Mouse (Mus musculus) testis, adult 2 months (tissue): ENCODE measurements around the gene Mrps18b. TPM values are rescaled to one million over a fixed set of nuclear protein-coding genes. Genes with fewer than 3 reads are reported as not detected.
"Not testable (repeated sequence)": the region's sequence is repeated elsewhere in the genome, so short reads cannot be mapped to it uniquely, and the experiment has no call there.

Experiments
- H3K27ac ChIP-seq: fragments of 200-500 bp; 2 replicates; pipeline ENCODE4 v1.5.1; 2012; ENCODE audit warnings: low read depth, low read length; ENCODE audit not compliant: control insufficient read depth, insufficient read depth
- H3K27me3 ChIP-seq: fragments of 200-500 bp; 2 replicates; pipeline ENCODE4 v1.6.1; 2012; ENCODE audit warnings: mild to moderate bottlenecking, low read length, moderate library complexity; ENCODE audit not compliant: control insufficient read depth, insufficient read depth
- H3K36me3 ChIP-seq: fragments of 200-500 bp; 2 replicates; pipeline ENCODE4 v1.6.1; 2012; ENCODE audit warnings: mild to moderate bottlenecking, low read length; ENCODE audit not compliant: control insufficient read depth, insufficient read depth
- H3K4me1 ChIP-seq: fragments of 200-500 bp; 2 replicates; pipeline ENCODE4 v1.6.1; 2012; ENCODE audit warnings: low read length; ENCODE audit not compliant: control insufficient read depth, insufficient read depth
- H3K4me3 ChIP-seq: fragments of 200-500 bp; 2 replicates; pipeline ENCODE4 v1.5.1; 2012; ENCODE audit warnings: low read depth, mild to moderate bottlenecking, low read length, moderate library complexity, mixed read lengths; ENCODE audit not compliant: control insufficient read depth
- CTCF ChIP-seq: fragments of 200-500 bp; IDR thresholded peaks from 2 replicates; pipeline ENCODE4 v1.5.1; 2012; ENCODE audit warnings: low read depth, mild to moderate bottlenecking, inconsistent platforms, low read length, moderate library complexity; ENCODE audit not compliant: control insufficient read depth, insufficient read depth, insufficient replicate concordance
- POLR2A ChIP-seq: fragments of 200-500 bp; IDR thresholded peaks from 2 replicates; pipeline ENCODE4 v1.6.1; 2012; ENCODE audit warnings: low read depth, mild to moderate bottlenecking, inconsistent platforms, low read length, moderate library complexity; ENCODE audit not compliant: control insufficient read depth
- polyA plus RNA-seq: library from polyadenylated mRNA; depleted of rRNA; stranded (reverse); fragments of >200 nt; gene quantifications from 2 replicates; pipeline ENCODE4 v1.2.3, GENCODE M21; 2012

The Mrps18b gene
- polyA plus RNA-seq, 1 experiment = 81.8 TPM

- TF ChIP-seq CTCF = no peak
- no peak for TF ChIP-seq POLR2A
- Histone ChIP-seq H3K4me1 (no peaks in the 10 kb centered on the region), H3K36me3 (no peaks in the 10 kb centered on the region), H3K4me3 (no peak overlapping the region), H3K27ac (no peak overlapping the region), H3K27me3 (no peaks in the 10 kb centered on the region)
Observed at GRCm38 (mm10) chr17:35939108-35939507, 22.9 kb upstream of the Mrps18b start.

- no peaks in the 10 kb centered on the region for H3K27me3 ChIP-seq
- no peak overlapping the region for H3K4me3 ChIP-seq
- no peaks in the 10 kb centered on the region for H3K36me3 ChIP-seq
- no peaks in the 10 kb centered on the region for H3K4me1 ChIP-seq
- H3K27ac ChIP-seq = no peak overlapping the region
- TF ChIP-seq POLR2A (no peak), CTCF (peak; percentile 83; the same call in 1 of the 2 replicates)
Observed at GRCm38 (mm10) chr17:35937700-35938348, 21.6 kb upstream of the Mrps18b start.

DNA sequence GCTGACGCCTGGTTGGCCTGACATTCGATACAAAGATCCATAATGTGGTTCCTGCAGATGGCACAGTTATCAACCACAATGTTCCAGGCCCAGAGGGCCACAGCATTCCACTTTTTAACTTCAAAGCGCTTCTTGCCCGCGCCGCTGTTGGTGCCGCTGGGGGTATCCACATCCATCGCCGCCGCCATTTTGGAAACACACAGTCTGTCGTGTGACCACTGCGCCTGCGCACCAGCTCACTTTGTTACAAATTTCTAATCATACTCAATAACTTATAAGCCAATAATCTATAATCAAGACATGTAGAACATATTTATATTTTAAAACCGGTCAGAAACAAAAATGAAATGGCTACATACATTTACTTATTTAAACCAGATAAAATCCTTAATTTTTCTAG, 19.6 kb upstream of the Mrps18b start:
- not testable (repeated sequence) for H3K36me3 ChIP-seq, H3K27ac ChIP-seq, H3K4me1 ChIP-seq, H3K27me3 ChIP-seq
- peak overlapping the region; percentile 37 for H3K4me3 ChIP-seq

GRCm38 (mm10) chr17:35932608-35933007, 16.4 kb upstream of the Mrps18b start:
- TF ChIP-seq POLR2A (no peak), CTCF (no peak)
- Histone ChIP-seq H3K27me3 (no peaks in the 10 kb centered on the region), H3K4me1 (no peaks in the 10 kb centered on the region), H3K4me3 (no peak overlapping the region), H3K27ac (no peak overlapping the region), H3K36me3 (peaks cover 1% of the 10 kb centered on the region; the same call in 1 of the 2 replicates)

- peaks cover 4% of the 10 kb centered on the region; the same call in 1 of the 2 replicates for H3K36me3 ChIP-seq
- no peaks in the 10 kb centered on the region for H3K27me3 ChIP-seq
- no peak overlapping the region for H3K27ac ChIP-seq
- TF ChIP-seq CTCF (no peak), POLR2A (peak; percentile 10; the same call in 1 of the 2 replicates)
- H3K4me1 ChIP-seq = no peaks in the 10 kb centered on the region
- H3K4me3 ChIP-seq = no peak overlapping the region
Observed at GRCm38 (mm10) chr17:35930627-35931026, 14.4 kb upstream of the Mrps18b start.

DNA sequence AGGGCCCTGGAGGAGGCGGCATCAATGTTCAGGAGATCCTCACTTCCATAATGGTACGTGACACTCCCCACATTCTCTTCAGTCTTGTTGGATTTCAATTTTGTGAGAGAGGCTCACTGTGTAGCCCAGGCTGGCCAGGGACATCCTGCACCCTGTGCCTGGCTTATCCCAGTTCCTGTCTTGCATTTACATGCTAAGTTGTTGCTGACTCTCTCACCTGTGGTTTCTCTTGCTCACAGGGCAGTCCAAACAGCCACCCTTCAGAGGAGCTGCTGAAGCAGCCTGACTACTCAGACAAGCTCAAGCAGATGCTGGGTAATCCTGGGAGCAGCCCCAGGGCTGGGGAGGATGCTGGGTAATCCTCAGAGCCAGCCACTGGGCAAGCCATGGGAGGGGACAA, 13.3 kb upstream of the Mrps18b start:
- no peaks in the 10 kb centered on the region for H3K27me3 ChIP-seq
- TF ChIP-seq CTCF = no peak
- TF ChIP-seq POLR2A = no peak
- H3K4me1 ChIP-seq = no peaks in the 10 kb centered on the region
- H3K36me3 ChIP-seq = peaks cover 4% of the 10 kb centered on the region; the same call in 1 of the 2 replicates
- H3K27ac ChIP-seq = no peak overlapping the region
- H3K4me3 ChIP-seq = no peak overlapping the region

- no peaks in the 10 kb centered on the region for H3K4me1 ChIP-seq
- no peak overlapping the region for H3K27ac ChIP-seq
- no peak for TF ChIP-seq CTCF
- TF ChIP-seq POLR2A = no peak
- no peak overlapping the region for H3K4me3 ChIP-seq
- peaks cover 4% of the 10 kb centered on the region; the same call in 1 of the 2 replicates for H3K36me3 ChIP-seq
- H3K27me3 ChIP-seq = no peaks in the 10 kb centered on the region
Observed at GRCm38 (mm10) chr17:35927471-35927870, 11.3 kb upstream of the Mrps18b start.
